Mouse (Mus musculus) MEL (cell line): ENCODE results near the gene Olfr558.

Source experiments
- CHD1 ChIP-seq: IDR thresholded peaks from 2 replicates; pipeline ENCODE4 v1.6.1; 2012; ENCODE audit warnings: low read depth, mild to moderate bottlenecking, inconsistent platforms, low read length, improper control_type of control experiment
- CTCF ChIP-seq, 3 experiments: IDR thresholded peaks in 2 of 3; conservative IDR thresholded peaks in 1 of 3; 2 replicates each; pipeline ENCODE4 v1.5.1; 2011 to 2012; ENCODE audit warnings: low read length in 3 of 3, low read depth in 2 of 3, mild to moderate bottlenecking in 2 of 3, improper control_type of control experiment in 1 of 3, inconsistent platforms in 1 of 3, mixed read lengths in 1 of 3, moderate library complexity in 1 of 3; ENCODE audit not compliant: control insufficient read depth in 1 of 3, insufficient read depth in 1 of 3, poor library complexity in 1 of 3, severe bottlenecking in 1 of 3
- GATA1 ChIP-seq: IDR thresholded peaks from 2 replicates; pipeline ENCODE4 v1.6.1; 2011; ENCODE audit warnings: low read depth, low read length, improper control_type of control experiment
- MXI1 ChIP-seq: IDR thresholded peaks from 2 replicates; pipeline ENCODE4 v1.6.1; 2011; ENCODE audit warnings: mild to moderate bottlenecking, low read depth, low read length, improper control_type of control experiment
- POLR2AphosphoS2 ChIP-seq: IDR thresholded peaks from 2 replicates; pipeline ENCODE4 v1.6.1; 2011; ENCODE audit warnings: low read length, improper control_type of control experiment
- POLR2AphosphoS5 ChIP-seq: IDR thresholded peaks from 2 replicates; pipeline ENCODE4 v1.6.1; 2012; ENCODE audit warnings: low read depth, borderline replicate concordance, mild to moderate bottlenecking, inconsistent platforms, low read length, moderate library complexity, mixed read lengths
- TCF12 ChIP-seq: IDR thresholded peaks from 2 replicates; pipeline ENCODE4 v1.6.1; 2014; ENCODE audit warnings: low read depth, mild to moderate bottlenecking, inconsistent platforms, low read length, improper control_type of control experiment, moderate library complexity

- no peak for TF ChIP-seq CHD1
- no peak for TF ChIP-seq TCF12
- TF ChIP-seq POLR2AphosphoS5, result no peak
- TF ChIP-seq CTCF (IDR thresholded peaks at IDR 0.05 in 2 of 3, conservative IDR thresholded peaks at IDR 0.05 in 1 of 3; ENCODE audit: control insufficient read depth in 1 of 3, insufficient read depth in 1 of 3, low read depth in 2 of 3, low read length in 3 of 3, poor library complexity in 1 of 3, severe bottlenecking in 1 of 3), result no peak
- no peak for TF ChIP-seq POLR2AphosphoS2
- TF ChIP-seq GATA1, result no peak
- no peak for TF ChIP-seq MXI1
Measured at GRCm38 (mm10) chr7:102686944-102687501, 15.0 kb upstream of the Olfr558 start, which contains the start of gene Trim68.
